Mouse (Mus musculus) kidney, embryonic 14.5 days (tissue): ENCODE measurements around the gene Ifit2. TPM values are rescaled to one million over a fixed set of nuclear protein-coding genes. Genes with fewer than 3 reads are reported as not detected.

ENCODE experiments used
- ATAC-seq: fragments of 200-750 bp; cut with Nextera tagmentation; 2 replicates; pipeline ENCODE4 v1.8.0; 2017; ENCODE audit warnings: moderate number of reproducible peaks, mild to moderate bottlenecking, moderate TSS enrichment, moderate library complexity; ENCODE audit not compliant: low FRiP score, low TSS enrichment
- H3K27ac ChIP-seq: fragments of 300-500 bp; sonication (generic); 2 replicates; pipeline ENCODE4 v1.5.1; 2014; ENCODE audit warnings: low read depth, mild to moderate bottlenecking, low read length, moderate library complexity, mixed read lengths
- H3K27me3 ChIP-seq: fragments of 300-500 bp; sonication (generic); 2 replicates; pipeline ENCODE4 v1.6.1; 2014; ENCODE audit warnings: mild to moderate bottlenecking, low read length; ENCODE audit not compliant: control insufficient read depth, insufficient read depth
- H3K36me3 ChIP-seq: fragments of 300-500 bp; sonication (generic); 2 replicates; pipeline ENCODE4 v1.6.1; 2014; ENCODE audit warnings: low read length, mixed read lengths; ENCODE audit not compliant: control insufficient read depth, insufficient read depth
- H3K4me1 ChIP-seq: fragments of 300-500 bp; sonication (generic); 2 replicates; pipeline ENCODE4 v1.6.1; 2014; ENCODE audit warnings: low read length, mixed read lengths; ENCODE audit not compliant: control insufficient read depth, insufficient read depth
- H3K4me2 ChIP-seq: fragments of 300-500 bp; sonication (generic); replicated peaks from 2 replicates; pipeline ENCODE4 v1.6.1; 2014; ENCODE audit warnings: low read depth, mild to moderate bottlenecking, low read length
- H3K4me3 ChIP-seq: fragments of 300-500 bp; sonication (generic); 2 replicates; pipeline ENCODE4 v1.5.1; 2014; ENCODE audit warnings: mild to moderate bottlenecking, low read length
- H3K9ac ChIP-seq: fragments of 300-500 bp; sonication (generic); 2 replicates; pipeline ENCODE4 v1.6.1; 2014; ENCODE audit warnings: low read depth, mild to moderate bottlenecking, low read length, moderate library complexity
- H3K9me3 ChIP-seq: fragments of 300-500 bp; sonication (generic); 2 replicates; pipeline ENCODE4 v1.6.1; 2016; ENCODE audit warnings: low read length; ENCODE audit not compliant: control insufficient read depth
- WGBS: fragments of 180-500 bp; shearing (Covaris S2); extraction: QIAGEN DNeasy Blood & Tissue Kit; methylation state at CpG from one replicate; pipeline ENCODE4 v1.1.7; 2014; 5-methylcytosine and 5-hydroxymethylcytosine counted together
- polyA plus RNA-seq: library from polyadenylated mRNA; unstranded; fragments of >200 nt; fragmentation: Nextera tagmentation; extraction: Ambion mirVana; gene quantifications from 2 replicates; pipeline ENCODE4 v1.2.1, GENCODE M21; 2014

Gene Ifit2
- polyA plus RNA-seq, 1 experiment from 2014 or later: 9.8 TPM

DNA sequence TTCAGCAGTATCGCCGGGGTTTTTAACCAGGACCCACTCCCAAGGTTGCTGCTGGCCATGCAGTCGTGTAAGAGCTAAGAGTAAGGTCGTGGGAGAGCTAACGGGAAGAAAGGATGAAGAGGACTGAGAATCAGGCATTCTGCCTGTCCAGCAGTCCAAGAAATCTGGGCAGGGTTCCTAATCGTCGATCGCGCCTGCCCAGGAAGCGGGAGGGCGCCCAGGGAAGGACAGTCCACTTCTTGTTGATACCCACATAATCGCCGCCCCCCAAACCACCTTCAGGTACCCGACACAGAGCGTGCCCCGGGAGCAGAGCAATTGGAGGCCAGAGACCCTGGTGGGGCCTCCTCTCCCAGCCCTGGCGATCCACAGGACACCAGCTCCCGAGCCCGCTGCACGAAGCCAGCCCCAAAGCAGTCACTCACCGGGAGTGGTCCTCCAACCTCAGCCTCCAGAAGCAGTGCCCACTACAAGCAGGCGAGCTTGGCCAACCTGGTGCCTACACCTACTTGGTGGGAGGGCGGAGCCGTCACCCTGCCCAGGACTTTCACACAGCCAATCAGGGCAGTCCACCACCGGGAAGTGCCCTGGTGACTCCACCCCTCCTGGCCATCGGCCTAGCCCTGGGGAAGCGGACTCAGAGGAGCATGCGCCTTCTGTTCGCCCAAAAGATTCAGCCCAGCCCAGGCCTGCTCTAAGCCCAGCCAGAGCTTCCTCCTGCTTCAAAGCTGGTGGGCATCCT, 23.4 kb upstream of the Ifit2 start, which contains the start of gene Lipa:
TSS of gene Lipa (minus strand) at position 534 of the 742 bp plus-strand sequence.
- Histone ChIP-seq H3K36me3 (no peaks in the 10 kb centered on the region), H3K27me3 (no peaks in the 10 kb centered on the region), H3K9me3 (no peaks in the 10 kb centered on the region), H3K4me2 (peak within 1 kb of the TSS; percentile 84), H3K27ac (no peak within 1 kb of the TSS), H3K9ac (peak within 1 kb of the TSS; percentile 59), H3K4me3 (peak within 1 kb of the TSS; percentile 64), H3K4me1 (no peaks in the 10 kb centered on the region)
- ATAC-seq: peak; percentile 100
- WGBS: under 1% methylated on average over 29 of the region's 29 CpGs

DNA sequence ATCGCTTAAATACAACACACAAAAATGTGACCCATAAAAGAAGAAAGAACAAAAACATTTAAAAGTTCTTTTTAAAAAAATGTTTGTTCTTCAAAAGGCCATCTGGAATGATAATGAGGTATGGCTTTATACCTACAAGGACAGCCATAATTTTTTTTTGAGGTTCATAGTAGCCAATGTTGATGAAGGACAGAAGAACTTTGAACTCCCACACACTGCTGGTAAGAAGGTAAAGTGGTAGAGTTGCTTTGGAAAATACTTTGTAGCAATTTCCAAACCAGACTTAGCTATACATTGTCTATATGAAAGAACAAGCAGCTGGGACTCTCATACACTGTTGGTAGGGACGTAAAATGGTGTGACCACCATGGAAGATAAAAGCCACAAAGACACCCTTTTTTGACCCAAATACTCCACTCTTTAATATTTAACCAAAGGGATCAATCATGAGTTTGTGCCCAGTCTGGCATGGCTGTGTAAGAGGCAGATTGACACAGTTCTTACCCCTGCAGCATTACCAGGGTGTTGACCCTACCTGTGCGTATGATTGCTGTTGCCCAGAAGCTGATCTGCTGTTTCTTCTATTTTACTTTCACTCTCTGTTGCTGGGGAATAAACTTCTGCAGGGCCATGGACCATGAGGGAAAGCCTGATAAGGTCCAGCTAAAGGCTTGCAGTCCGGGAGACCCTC, 18.3 kb upstream of the Ifit2 start:
- ATAC-seq: no peak
- no peaks in the 10 kb centered on the region for H3K4me1 ChIP-seq
- no peak overlapping the region for H3K4me2 ChIP-seq
- no peak overlapping the region for H3K27ac ChIP-seq
- H3K4me3 ChIP-seq: no peak overlapping the region
- H3K36me3 ChIP-seq: no peaks in the 10 kb centered on the region
- WGBS: 88% methylated on average over 4 of the region's 4 CpGs
- H3K9ac ChIP-seq: no peak overlapping the region
- H3K27me3 ChIP-seq: no peaks in the 10 kb centered on the region
- H3K9me3 ChIP-seq: no peaks in the 10 kb centered on the region

- Histone ChIP-seq H3K4me3 (no peak overlapping the region), H3K36me3 (no peaks in the 10 kb centered on the region), H3K27me3 (no peaks in the 10 kb centered on the region), H3K9me3 (no peaks in the 10 kb centered on the region), H3K27ac (no peak overlapping the region), H3K4me2 (no peak overlapping the region), H3K9ac (no peak overlapping the region), H3K4me1 (no peaks in the 10 kb centered on the region)
- 55% methylated on average over 1 of the region's 1 CpGs for WGBS
- ATAC-seq: no peak
Measured at GRCm38 (mm10) chr19:34539422-34539821, 11.1 kb upstream of the Ifit2 start.

- 92% methylated on average over 4 of the region's 4 CpGs for WGBS
- no peaks in the 10 kb centered on the region for H3K9me3 ChIP-seq
- H3K27ac ChIP-seq: no peak overlapping the region
- H3K4me1 ChIP-seq: no peaks in the 10 kb centered on the region
- no peak overlapping the region for H3K4me3 ChIP-seq
- no peak for ATAC-seq
- H3K36me3 ChIP-seq: no peaks in the 10 kb centered on the region
- no peak overlapping the region for H3K9ac ChIP-seq
- no peak overlapping the region for H3K4me2 ChIP-seq
- H3K27me3 ChIP-seq: no peaks in the 10 kb centered on the region
Measured at GRCm38 (mm10) chr19:34546211-34546610, 4.3 kb upstream of the Ifit2 start.

DNA sequence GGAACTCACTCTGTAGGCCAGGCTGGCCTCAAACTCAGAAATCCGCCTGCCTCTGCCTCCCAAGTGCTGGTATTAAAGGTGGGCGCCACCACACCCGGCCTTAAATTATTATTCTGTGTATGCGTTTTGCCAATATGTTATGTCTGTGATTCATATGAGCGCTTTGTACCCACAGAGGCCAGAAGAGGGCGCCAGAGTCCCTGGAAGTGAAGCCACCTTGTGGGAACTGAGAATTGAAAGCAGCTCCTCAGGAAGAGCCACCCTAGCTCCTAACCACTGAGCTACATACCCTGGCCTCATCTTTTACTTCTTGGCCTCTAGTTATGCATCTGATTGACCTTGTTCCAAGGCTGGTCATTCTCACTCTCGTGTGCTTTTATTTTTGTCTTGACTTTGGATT, 2.5 kb upstream of the Ifit2 start:
- no peaks in the 10 kb centered on the region for H3K9me3 ChIP-seq
- ATAC-seq: no peak
- H3K4me3 ChIP-seq: no peak overlapping the region
- no peak overlapping the region for H3K9ac ChIP-seq
- no peaks in the 10 kb centered on the region for H3K36me3 ChIP-seq
- 32% methylated on average over 7 of the region's 7 CpGs for WGBS
- H3K4me2 ChIP-seq: no peak overlapping the region
- no peak overlapping the region for H3K27ac ChIP-seq
- no peaks in the 10 kb centered on the region for H3K27me3 ChIP-seq
- 0 out of 2 replicates have a peak, but pooled peaks cover 3% of the 10 kb centered on the region for H3K4me1 ChIP-seq

- Histone ChIP-seq H3K36me3 (no peaks in the 10 kb centered on the region), H3K4me2 (peak overlapping the region; percentile 53), H3K4me1 (0 out of 2 replicates have a peak, but pooled peaks cover 3% of the 10 kb centered on the region), H3K27ac (no peak overlapping the region), H3K9ac (no peak overlapping the region), H3K9me3 (no peaks in the 10 kb centered on the region), H3K4me3 (peak overlapping the region; percentile 49; the same call in 1 of the 2 replicates), H3K27me3 (no peaks in the 10 kb centered on the region)
- no peak for ATAC-seq
- 32% methylated on average over 4 of the region's 4 CpGs for WGBS
Measured at GRCm38 (mm10) chr19:34550205-34550533, 325 bp upstream of the Ifit2 start.

GRCm38 (mm10) chr19:34551981-34552380, 1.5 kb downstream of the Ifit2 start:
- H3K4me2 ChIP-seq: no peak overlapping the region; the same call in none of the 2 replicates
- no peaks in the 10 kb centered on the region for H3K27me3 ChIP-seq
- H3K27ac ChIP-seq: no peak overlapping the region
- no peak overlapping the region for H3K9ac ChIP-seq
- no peaks in the 10 kb centered on the region for H3K9me3 ChIP-seq
- no peak for ATAC-seq
- 0 out of 2 replicates have a peak, but pooled peaks cover 3% of the 10 kb centered on the region for H3K4me1 ChIP-seq
- no peaks in the 10 kb centered on the region for H3K36me3 ChIP-seq
- H3K4me3 ChIP-seq: no peak overlapping the region; the same call in 1 of the 2 replicates
- WGBS: 50% methylated on average over 5 of the region's 5 CpGs

- no peaks in the 10 kb centered on the region for H3K27me3 ChIP-seq
- H3K4me2 ChIP-seq: no peak overlapping the region
- H3K27ac ChIP-seq: no peak overlapping the region
- H3K4me3 ChIP-seq: no peak overlapping the region
- H3K9ac ChIP-seq: no peak overlapping the region
- no peaks in the 10 kb centered on the region for H3K9me3 ChIP-seq
- ATAC-seq: no peak
- 0 out of 2 replicates have a peak, but pooled peaks cover 3% of the 10 kb centered on the region for H3K4me1 ChIP-seq
- H3K36me3 ChIP-seq: no peaks in the 10 kb centered on the region
- 72% methylated on average over 6 of the region's 6 CpGs for WGBS
Measured at GRCm38 (mm10) chr19:34553021-34553420, 2.5 kb downstream of the Ifit2 start.

DNA sequence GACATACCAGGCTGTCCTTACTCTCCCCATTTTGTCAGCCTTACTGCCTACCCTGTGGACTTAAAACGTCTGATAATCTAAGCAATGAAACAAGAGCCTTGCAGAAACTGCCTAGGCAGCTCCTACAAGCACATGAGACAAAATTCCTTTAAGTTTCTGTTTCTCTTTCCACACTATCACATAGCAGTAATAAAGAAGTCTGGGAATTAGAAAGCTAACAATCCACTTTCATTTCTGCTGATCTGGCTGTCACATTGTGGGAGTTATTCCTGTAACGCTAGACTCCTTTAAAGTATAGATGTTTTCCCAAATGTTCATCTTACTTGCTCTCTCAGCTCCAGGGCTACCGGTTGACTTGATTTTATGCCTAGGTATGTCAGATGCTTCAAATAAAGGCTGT, 3.0 kb downstream of the Ifit2 start:
- Histone ChIP-seq H3K27me3 (no peaks in the 10 kb centered on the region), H3K4me1 (0 out of 2 replicates have a peak, but pooled peaks cover 3% of the 10 kb centered on the region), H3K9ac (no peak overlapping the region), H3K27ac (no peak overlapping the region), H3K36me3 (no peaks in the 10 kb centered on the region), H3K4me3 (no peak overlapping the region), H3K4me2 (no peak overlapping the region), H3K9me3 (no peaks in the 10 kb centered on the region)
- no peak for ATAC-seq
- WGBS: 31% methylated on average over 3 of the region's 3 CpGs
